Mouse (Mus musculus): Measurements from ENCODE around the gene Rhox3g. TPM values are rescaled to one million over a fixed set of nuclear protein-coding genes. Genes with fewer than 3 reads are reported as not detected.
"Not testable (repeated sequence)": the region's sequence is repeated elsewhere in the genome, so short reads cannot be mapped to it uniquely, and the experiment has no call there.

Gene Rhox3g
- not detected in 2 replicates for polyA plus RNA-seq (2016; fragmentation: Nextera tagmentation; extraction: Ambion mirVana)

DNA sequence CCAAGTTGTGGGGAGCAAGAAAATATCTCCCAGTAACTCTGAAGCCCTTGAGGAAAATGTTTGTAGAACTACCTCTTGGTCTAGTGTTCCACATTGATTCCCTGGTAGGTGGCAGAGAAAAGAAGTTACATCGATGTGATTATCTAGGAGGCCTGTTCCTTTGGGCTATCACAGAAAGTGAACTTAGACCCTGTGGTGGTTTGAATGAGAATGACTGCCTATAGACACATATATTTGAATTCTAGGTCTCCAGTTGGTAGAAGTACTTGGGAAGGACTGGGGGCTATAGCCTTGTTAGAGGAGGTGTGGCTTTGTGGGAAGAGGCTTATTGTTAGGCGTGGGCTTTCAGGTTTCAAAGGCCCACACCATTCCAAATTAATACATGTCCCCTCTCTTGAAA is at the start of gene Rhox3g:
Gene Rhox3g (minus strand): TSS at position 101 of the 400 bp plus-strand sequence.
- 79% methylated on average over 2 of the region's 2 CpGs for WGBS
- ATAC-seq (ENCODE audit: low FRiP score, low read depth); H3K9ac ChIP-seq (replicated peaks); H3K4me1 ChIP-seq; H3K36me3 ChIP-seq; H3K27ac ChIP-seq (replicated peaks); H3K4me2 ChIP-seq (replicated peaks); H3K9me3 ChIP-seq; H3K4me3 ChIP-seq; H3K27me3 ChIP-seq: not testable (repeated sequence)

- WGBS, result 85% methylated on average over 8 of the region's 8 CpGs
- not testable (repeated sequence) for H3K36me3 ChIP-seq
Observed at GRCm38 (mm10) chrX:37673177-37673576, 44.8 kb upstream of the Rhox3g start, which contains the start of gene Rhox2h. Rhox2h (minus strand) TSS chrX:37673277.

DNA sequence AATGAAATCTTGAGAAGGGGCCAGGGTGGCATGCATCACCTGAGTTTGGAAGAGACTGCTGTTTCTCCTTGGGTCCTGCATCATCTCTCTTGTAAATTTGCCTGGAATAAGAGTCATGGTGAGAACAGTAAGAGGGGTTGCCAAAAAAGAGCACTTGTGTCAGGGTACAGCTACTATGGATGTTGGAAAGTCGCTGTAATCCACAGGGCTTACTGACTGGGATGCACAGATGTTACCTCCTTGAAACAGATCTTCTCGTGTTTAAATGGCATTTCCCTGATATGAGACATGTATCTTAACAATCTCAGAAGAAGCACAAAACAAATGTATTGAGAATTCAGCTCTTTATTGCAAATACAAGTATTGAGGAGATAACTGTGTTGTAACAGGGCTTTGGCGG is 40.3 kb upstream of the Rhox3g start, which contains the start of gene Rhox3h:
Gene Rhox3h (minus strand): TSS at position 101 of the 400 bp plus-strand sequence.
- not testable (repeated sequence) for H3K9me3 ChIP-seq; H3K4me3 ChIP-seq; H3K9ac ChIP-seq (replicated peaks); H3K4me1 ChIP-seq; H3K4me2 ChIP-seq (replicated peaks); H3K27me3 ChIP-seq; H3K36me3 ChIP-seq; H3K27ac ChIP-seq (replicated peaks); ATAC-seq (ENCODE audit: low FRiP score, low read depth)
- WGBS, result 83% methylated on average over 1 of the region's 3 CpGs

More at GRCm38 (mm10) chrX:37673177-37673576, 44.8 kb upstream of the Rhox3g start, which contains the start of gene Rhox2h:
- H3K9me3 ChIP-seq; H3K27ac ChIP-seq (replicated peaks); ATAC-seq (ENCODE audit: low FRiP score, low read depth); H3K9ac ChIP-seq (replicated peaks); H3K4me2 ChIP-seq (replicated peaks); H3K27me3 ChIP-seq; H3K4me3 ChIP-seq; H3K4me1 ChIP-seq: not testable (repeated sequence)

DNA sequence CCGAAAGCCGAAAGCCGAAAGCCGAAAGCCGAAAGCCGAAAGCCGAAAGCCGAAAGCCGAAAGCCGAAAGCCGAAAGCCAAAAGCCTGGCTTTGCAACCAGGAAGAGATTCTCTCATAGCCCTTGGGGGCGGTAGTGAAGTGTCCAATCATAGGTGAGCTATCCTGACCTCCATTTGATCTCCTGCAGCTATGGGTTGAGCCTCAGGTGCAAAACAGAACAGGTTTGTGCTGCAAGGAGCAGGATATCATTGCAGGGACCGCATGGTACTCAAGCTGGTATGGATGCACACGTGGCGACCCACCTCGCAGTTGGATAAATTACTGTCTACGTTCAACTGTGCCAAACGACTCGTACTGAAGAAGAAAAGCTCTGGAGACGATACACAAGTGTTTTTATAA is 22.8 kb upstream of the Rhox3g start, which contains the start of gene Rhox4g:
Gene Rhox4g (minus strand): TSS at position 101 of the 400 bp plus-strand sequence.
- H3K36me3 ChIP-seq; H3K9me3 ChIP-seq; ATAC-seq (ENCODE audit: low FRiP score, low read depth); H3K4me3 ChIP-seq; H3K27me3 ChIP-seq; H3K27ac ChIP-seq (replicated peaks); H3K4me1 ChIP-seq; H3K9ac ChIP-seq (replicated peaks); H3K4me2 ChIP-seq (replicated peaks): not testable (repeated sequence)
- WGBS, result 95% methylated on average over 18 of the region's 20 CpGs

DNA sequence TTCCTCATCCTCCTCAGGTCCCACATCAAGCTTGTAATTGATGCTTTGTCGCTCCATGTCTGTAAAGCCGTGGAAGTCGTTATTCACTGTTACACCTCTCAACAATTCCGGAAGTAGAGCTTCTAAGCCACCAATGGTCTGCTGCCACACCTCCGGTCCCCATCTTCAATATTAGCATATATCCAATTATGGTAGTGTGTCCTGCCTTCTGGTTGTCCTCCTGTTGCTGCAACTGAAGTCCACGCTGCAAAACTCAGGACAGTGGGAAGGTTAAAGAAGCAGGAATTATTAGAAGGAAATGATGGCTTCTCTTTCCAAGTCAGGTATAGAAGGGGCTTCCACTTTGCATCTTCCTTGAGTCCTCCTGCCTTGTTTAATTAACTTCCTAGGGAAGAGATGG is 15.0 kb upstream of the Rhox3g start, which contains the start of gene Rhox2g:
Gene Rhox2g (minus strand): TSS at position 101 of the 400 bp plus-strand sequence.
- H3K9me3 ChIP-seq; H3K27ac ChIP-seq (replicated peaks); H3K4me3 ChIP-seq; H3K4me2 ChIP-seq (replicated peaks); H3K27me3 ChIP-seq; H3K9ac ChIP-seq (replicated peaks); H3K4me1 ChIP-seq; ATAC-seq (ENCODE audit: low FRiP score, low read depth); H3K36me3 ChIP-seq: not testable (repeated sequence)
- WGBS, result 91% methylated on average over 6 of the region's 6 CpGs

DNA sequence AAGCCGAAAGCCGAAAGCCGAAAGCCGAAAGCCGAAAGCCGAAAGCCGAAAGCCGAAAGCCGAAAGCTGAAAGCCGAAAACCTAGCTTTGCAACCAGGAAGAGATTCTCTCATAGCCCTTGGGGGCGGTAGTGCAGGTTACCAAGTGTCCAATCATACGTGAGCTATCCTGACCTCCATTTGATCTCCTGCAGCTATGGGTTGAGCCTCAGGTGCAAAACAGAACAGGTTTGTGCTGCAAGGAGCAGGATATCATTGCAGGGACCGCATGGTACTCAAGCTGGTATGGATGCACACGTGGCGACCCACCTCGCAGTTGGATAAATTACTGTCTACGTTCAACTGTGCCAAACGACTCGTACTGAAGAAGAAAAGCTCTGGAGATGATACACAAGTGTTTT is 20.8 kb downstream of the Rhox3g start, which contains the start of gene Rhox4f:
Gene Rhox4f (minus strand): TSS at position 101 of the 400 bp plus-strand sequence.
- ATAC-seq (ENCODE audit: low FRiP score, low read depth); H3K9me3 ChIP-seq; H3K4me1 ChIP-seq; H3K4me3 ChIP-seq; H3K36me3 ChIP-seq; H3K27ac ChIP-seq (replicated peaks); H3K9ac ChIP-seq (replicated peaks); H3K27me3 ChIP-seq; H3K4me2 ChIP-seq (replicated peaks): not testable (repeated sequence)
- 93% methylated on average over 18 of the region's 19 CpGs for WGBS

- H3K9ac ChIP-seq (replicated peaks); H3K4me3 ChIP-seq; H3K4me1 ChIP-seq; H3K36me3 ChIP-seq; H3K9me3 ChIP-seq; H3K27me3 ChIP-seq; ATAC-seq (ENCODE audit: low FRiP score, low read depth); H3K27ac ChIP-seq (replicated peaks); H3K4me2 ChIP-seq (replicated peaks): not testable (repeated sequence)
Observed at GRCm38 (mm10) chrX:37580692-37581091, 47.7 kb downstream of the Rhox3g start, which contains the start of gene Rhox3f. Rhox3f (plus strand) TSS chrX:37580992.

Other genes starting within 250 kb of the Rhox3g start
- gene Rhox3a2, start 248.6 kb downstream of the Rhox3g start, polyA plus RNA-seq (2016; fragmentation: Nextera tagmentation; extraction: Ambion mirVana), result not detected in 2 replicates
- 0.56 TPM in 1 of 2 replicates, not detected in the other for gene Rhox4a2, start 237.8 kb downstream of the Rhox3g start, polyA plus RNA-seq (2016; fragmentation: Nextera tagmentation; extraction: Ambion mirVana)
- gene Rhox2b, start 216.5 kb downstream of the Rhox3g start, polyA plus RNA-seq (2016; fragmentation: Nextera tagmentation; extraction: Ambion mirVana), result 0.43 TPM in 1 of 2 replicates, not detected in the other
- gene Rhox4b, start 196.1 kb downstream of the Rhox3g start, polyA plus RNA-seq (2016; fragmentation: Nextera tagmentation; extraction: Ambion mirVana), result 0.24 TPM in 1 of 2 replicates, not detected in the other
- 1.7 and 3.0 TPM in 2 replicates for gene Rhox2c, start 174.9 kb downstream of the Rhox3g start, polyA plus RNA-seq (2016; fragmentation: Nextera tagmentation; extraction: Ambion mirVana)
- not detected in 2 replicates for gene Rhox3c, start 170.0 kb downstream of the Rhox3g start, polyA plus RNA-seq (2016; fragmentation: Nextera tagmentation; extraction: Ambion mirVana)
- gene Rhox4c, start 148.3 kb downstream of the Rhox3g start, polyA plus RNA-seq (2016; fragmentation: Nextera tagmentation; extraction: Ambion mirVana), result not detected in 2 replicates
- not detected in 2 replicates for gene Rhox2d, start 135.2 kb downstream of the Rhox3g start, polyA plus RNA-seq (2016; fragmentation: Nextera tagmentation; extraction: Ambion mirVana)
- not detected in 2 replicates for gene Rhox4d, start 114.3 kb downstream of the Rhox3g start, polyA plus RNA-seq (2016; fragmentation: Nextera tagmentation; extraction: Ambion mirVana)
- 0.48 TPM in 1 of 2 replicates, not detected in the other for gene Rhox2e, start 98.2 kb downstream of the Rhox3g start, polyA plus RNA-seq (2016; fragmentation: Nextera tagmentation; extraction: Ambion mirVana)
- not detected in 2 replicates for gene Rhox3e, start 86.6 kb downstream of the Rhox3g start, polyA plus RNA-seq (2016; fragmentation: Nextera tagmentation; extraction: Ambion mirVana)
- not detected in 2 replicates for gene Rhox4e, start 71.2 kb downstream of the Rhox3g start, polyA plus RNA-seq (2016; fragmentation: Nextera tagmentation; extraction: Ambion mirVana)
- gene Rhox2f, start 57.2 kb downstream of the Rhox3g start, polyA plus RNA-seq (2016; fragmentation: Nextera tagmentation; extraction: Ambion mirVana), result 0.39 TPM in 1 of 2 replicates, not detected in the other
- gene Rhox3f, start 47.6 kb downstream of the Rhox3g start, polyA plus RNA-seq (2016; fragmentation: Nextera tagmentation; extraction: Ambion mirVana), result not detected in 2 replicates
- gene Rhox4f, start 20.9 kb downstream of the Rhox3g start, polyA plus RNA-seq (2016; fragmentation: Nextera tagmentation; extraction: Ambion mirVana), result not detected in 2 replicates
- not detected in 2 replicates for gene Rhox2g, start 14.9 kb upstream of the Rhox3g start, polyA plus RNA-seq (2016; fragmentation: Nextera tagmentation; extraction: Ambion mirVana)
- gene Rhox4g, start 22.7 kb upstream of the Rhox3g start, polyA plus RNA-seq (2016; fragmentation: Nextera tagmentation; extraction: Ambion mirVana), result not detected in 2 replicates
- not detected in 2 replicates for gene Rhox3h, start 40.2 kb upstream of the Rhox3g start, polyA plus RNA-seq (2016; fragmentation: Nextera tagmentation; extraction: Ambion mirVana)
- gene Rhox2h, start 44.7 kb upstream of the Rhox3g start, polyA plus RNA-seq (2016; fragmentation: Nextera tagmentation; extraction: Ambion mirVana), result not detected in 2 replicates
- gene Rhox5, start 176.2 kb upstream of the Rhox3g start, polyA plus RNA-seq (2016; fragmentation: Nextera tagmentation; extraction: Ambion mirVana), result 1.1 and 1.3 TPM in 2 replicates
- gene Rhox6, start 198.3 kb upstream of the Rhox3g start, polyA plus RNA-seq (2016; fragmentation: Nextera tagmentation; extraction: Ambion mirVana), result not detected in 2 replicates
- not detected in 2 replicates for gene Rhox7a, start 203.1 kb upstream of the Rhox3g start, polyA plus RNA-seq (2016; fragmentation: Nextera tagmentation; extraction: Ambion mirVana)